In genomic region chr5:77245787-77246671, GRCm38 (mm10) we compare ENCODE assay signal across 7 mouse cellular contexts. TPM values are rescaled to one million over a fixed set of nuclear protein-coding genes. Genes with fewer than 3 reads are reported as not detected.
A peak's percentile ranks its signal among the peaks of the same experiment; 100 is the strongest.
DNase-seq lines count a peak whose midpoint lies in the region; ATAC-seq lines count a peak whose summit lies in the region.

No protein-coding gene starts in this region.

- WGBS in stomach, embryonic 15.5 days: 24% methylated on average over 26 of the region's 26 CpGs

- H3K9ac ChIP-seq in stomach, embryonic 15.5 days: no peak overlapping the region

- peaks cover 2% of the 10 kb centered on the region for H3K27me3 ChIP-seq in megakaryocyte, embryonic 14.5 days (replicated peaks)
- H3K27me3 ChIP-seq in stomach, embryonic 15.5 days (replicated peaks): no peaks in the 10 kb centered on the region

- peak; percentile 85 for ATAC-seq in granulocyte monocyte progenitor cell, adult 5-6 weeks (replicated peaks; ENCODE audit: poor library complexity, severe bottlenecking)
- peak; percentile 39; the same call in 1 of the 2 replicates for ATAC-seq in stomach, embryonic 15.5 days (ENCODE audit: insufficient read depth, low FRiP score, low read depth)

- H3K27ac ChIP-seq in stomach, embryonic 15.5 days: no peak overlapping the region

- peak overlapping the region; percentile 51 for H3K4me2 ChIP-seq in stomach, embryonic 15.5 days

- no peaks in the 10 kb centered on the region for H3K36me3 ChIP-seq in megakaryocyte, embryonic 14.5 days (replicated peaks; ENCODE audit: low read length)
- H3K36me3 ChIP-seq in stomach, embryonic 15.5 days: no peaks in the 10 kb centered on the region

- H3K9me3 ChIP-seq in megakaryocyte, embryonic 14.5 days: no peaks in the 10 kb centered on the region
- no peaks in the 10 kb centered on the region for H3K9me3 ChIP-seq in stomach, embryonic 15.5 days

- DNase-seq in CD8-positive naive resting alpha-beta T cell, adult 2 months (ENCODE audit: low read depth in 2 of 2, low spot score in 2 of 2): peak; percentile 9 to 32
- DNase-seq in ZHBTc4 (ENCODE audit: low read depth, low spot score): peak; percentile 55
- DNase-seq in kidney, postnatal 10 days: peak; percentile 39
- DNase-seq in layer of hippocampus, adult 18-20 months (ENCODE audit: low spot score in 2 of 2): no peak

- H3K4me1 ChIP-seq in megakaryocyte, embryonic 14.5 days: peaks cover 25% of the 10 kb centered on the region
- peaks cover 8% of the 10 kb centered on the region for H3K4me1 ChIP-seq in stomach, embryonic 15.5 days

- peak overlapping the region; percentile 89 for H3K4me3 ChIP-seq in megakaryocyte, embryonic 14.5 days (replicated peaks)
- H3K4me3 ChIP-seq in stomach, embryonic 15.5 days (replicated peaks): peak overlapping the region; percentile 26

RNA-seq across cellular contexts. Expression of gene Rest, which starts 19.3 kb away (rescaled TPM):
- 21.4 and 29.5 TPM in 2 replicates for total RNA-seq in granulocyte monocyte progenitor cell, adult 5-6 weeks (2014; fragmentation: Nextera tagmentation)
- total RNA-seq in granulocyte monocyte progenitor cell, adult 5-6 weeks (2017): 46.3 and 49.3 TPM in 2 replicates
- 3.7 and 6.7 TPM in 2 replicates for polyA plus RNA-seq in megakaryocyte, embryonic 14.5 days (2012; ENCODE audit: insufficient read depth, low replicate concordance)
- polyA plus RNA-seq in stomach, embryonic 15.5 days (2015; fragmentation: Nextera tagmentation; extraction: Ambion mirVana): 27.1 and 28.7 TPM in 2 replicates
- total RNA-seq in layer of hippocampus, adult 18-20 months (2021): 1 to 10 TPM; 4.3 to 4.4 TPM

RNA-seq across cellular contexts. Expression of gene Spink2, which starts 34.8 kb away (rescaled TPM):
- total RNA-seq in granulocyte monocyte progenitor cell, adult 5-6 weeks (2014; fragmentation: Nextera tagmentation): not detected in 2 replicates
- not detected in 2 replicates for total RNA-seq in granulocyte monocyte progenitor cell, adult 5-6 weeks (2017)
- polyA plus RNA-seq in megakaryocyte, embryonic 14.5 days (2012; ENCODE audit: insufficient read depth, low replicate concordance): not detected in 2 replicates
- polyA plus RNA-seq in stomach, embryonic 15.5 days (2015; fragmentation: Nextera tagmentation; extraction: Ambion mirVana): 1.6 and 1.9 TPM in 2 replicates
- not detected for total RNA-seq in layer of hippocampus, adult 18-20 months (2021)

Comparison
In these comparisons a context has a peak if more than half of its experiments do, and no peak if none do; other contexts are left out.
1. DNase-seq: peak in CD8-positive naive resting alpha-beta T cell, adult 2 months (2 of 2), ZHBTc4 (single experiment) and kidney, postnatal 10 days (single experiment); none in layer of hippocampus, adult 18-20 months (0 of 2).
2. RNA of gene Rest, which starts 19.3 kb away (total RNA-seq): 21.4 to 49.3 TPM in granulocyte monocyte progenitor cell, adult 5-6 weeks; 4.3 to 4.4 TPM in layer of hippocampus, adult 18-20 months; every median in the first group is over 4 times any median in the second.